ENCODE assay signal across 12 mouse cellular contexts in the genomic region with DNA sequence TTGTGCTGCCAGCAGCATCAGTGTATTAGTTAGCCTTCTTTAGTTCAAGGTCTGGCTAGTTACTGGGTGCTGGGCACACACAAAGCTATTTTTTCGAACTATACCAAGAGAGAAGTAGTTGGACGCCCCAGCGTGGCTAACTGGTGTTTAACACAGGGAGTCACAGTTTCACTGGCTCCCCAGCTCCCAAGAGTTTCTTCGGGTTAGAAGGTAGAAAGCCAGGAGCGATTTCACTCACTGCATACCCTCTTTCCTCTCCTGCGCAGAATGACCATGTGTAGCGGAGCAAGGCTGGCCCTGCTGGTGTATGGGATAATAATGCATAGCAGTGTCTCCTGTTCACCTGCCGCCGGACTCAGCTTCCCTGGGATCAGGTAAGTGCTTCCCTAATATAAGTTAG. TPM values are rescaled to one million over a fixed set of nuclear protein-coding genes. Genes with fewer than 3 reads are reported as not detected.
DNase-seq lines count a peak whose midpoint lies in the region; ATAC-seq and TF ChIP-seq lines count a peak whose summit lies in the region.
"Had no signal": no experiment of that assay in that cellular context is flagged by ENCODE, and none has a peak within 500 bp of the region (broad histone marks: within the 10 kb centered on the region; RNA-seq: fewer than 3 reads in every experiment).

No protein-coding gene starts in this region.

- H3K4me2 ChIP-seq in forebrain, postnatal 0 days (ENCODE audit: low read depth): peak overlapping the region; percentile 71

- H3K9ac ChIP-seq in forebrain, postnatal 0 days: peak overlapping the region; percentile 56; the same call in 1 of the 2 replicates
- H3K9ac ChIP-seq: limb, embryonic 15.5 days had no signal

- TF ChIP-seq CTCF in brain, embryonic 14.5 days (IDR thresholded peaks at IDR 0.05; ENCODE audit: borderline replicate concordance, extremely low read depth, insufficient read depth, insufficient read length): no peak
- no peak for TF ChIP-seq CTCF in forebrain, postnatal 0 days (IDR thresholded peaks at IDR 0.05; ENCODE audit: low read depth)

- H3K36me3 ChIP-seq in forebrain, postnatal 0 days (ENCODE audit: insufficient read depth): no peaks in the 10 kb centered on the region
- H3K36me3 ChIP-seq in midbrain, embryonic 10.5 days: no peaks in the 10 kb centered on the region
- H3K36me3 ChIP-seq: limb, embryonic 15.5 days had no signal

- peaks cover 15% of the 10 kb centered on the region; the same call in 1 of the 2 replicates for H3K4me1 ChIP-seq in forebrain, postnatal 0 days (ENCODE audit: insufficient read depth)
- peaks cover 50% of the 10 kb centered on the region for H3K4me1 ChIP-seq in midbrain, embryonic 10.5 days

- H3K4me3 ChIP-seq in forebrain, postnatal 0 days (ENCODE audit: low read depth, low read length): peak overlapping the region; percentile 42
- H3K4me3 ChIP-seq in midbrain, embryonic 10.5 days: peak overlapping the region; percentile 54

- peak; percentile 10 to 19 for DNase-seq in cerebellum, postnatal 10 days
- no peak for DNase-seq in cerebellum, adult 8-10 months
- DNase-seq in brain, embryonic 14.5 days (ENCODE audit: low read depth): peak; percentile 37
- peak; percentile 47 for DNase-seq in forebrain, postnatal 0 days
- peak; percentile 24 for DNase-seq in midbrain, embryonic 10.5 days (ENCODE audit: low spot score)
- no peak for DNase-seq in urinary bladder, postnatal 4 days (ENCODE audit: low spot score in 2 of 2)
- DNase-seq in heart, postnatal 4 days: no peak
- DNase-seq: lung, postnatal 14 days had no signal

- H3K9me3 ChIP-seq in forebrain, postnatal 0 days (ENCODE audit: low read length): no peaks in the 10 kb centered on the region
- H3K9me3 ChIP-seq in midbrain, embryonic 10.5 days (replicated peaks): no peaks in the 10 kb centered on the region
- H3K9me3 ChIP-seq: limb, embryonic 15.5 days had no signal

- WGBS in forebrain, postnatal 0 days: 2% methylated on average over 9 of the region's 9 CpGs
- WGBS in midbrain, embryonic 10.5 days: 3% methylated on average over 9 of the region's 9 CpGs

- no peak for TF ChIP-seq POLR2A in brain, embryonic 14.5 days (IDR thresholded peaks at IDR 0.05; ENCODE audit: borderline replicate concordance, extremely low read depth, insufficient read depth, insufficient read length, poor library complexity, severe bottlenecking)

- no peak for ATAC-seq in forebrain, postnatal 0 days
- ATAC-seq in erythroblast, adult 5-6 weeks (replicated peaks; ENCODE audit: low FRiP score, poor library complexity, severe bottlenecking): no peak

- peaks cover 41% of the 10 kb centered on the region for H3K27me3 ChIP-seq in forebrain, postnatal 0 days (ENCODE audit: insufficient read depth, low read length)
- peaks cover 78% of the 10 kb centered on the region for H3K27me3 ChIP-seq in midbrain, embryonic 10.5 days (ENCODE audit: low read depth, poor library complexity, severe bottlenecking)

- no peak overlapping the region for H3K27ac ChIP-seq in forebrain, postnatal 0 days (ENCODE audit: low read depth, low read length)
- H3K27ac ChIP-seq in midbrain, embryonic 10.5 days (replicated peaks): peak overlapping the region; percentile 55; the same call in 1 of the 2 replicates
- H3K27ac ChIP-seq: limb, embryonic 15.5 days had no signal

RNA-seq across cellular contexts. Expression of a gene that starts 0.9 kb away (rescaled TPM):
- polyA plus RNA-seq in brain, embryonic 14.5 days (2012; rRNA removed): 12.7 and 20.2 TPM in 2 replicates
- total RNA-seq in forebrain, postnatal 0 days (2014; rRNA removed): 16.7 and 31.7 TPM in 2 replicates
- polyA plus RNA-seq in forebrain, postnatal 0 days (2015; fragmentation: Nextera tagmentation; extraction: Ambion mirVana): 11.9 and 15.2 TPM in 2 replicates
- 2.9 and 8.8 TPM in 2 replicates for polyA plus RNA-seq in midbrain, embryonic 10.5 days (2016; fragmentation: Nextera tagmentation; extraction: Ambion mirVana)
- total RNA-seq in heart, postnatal 4 days (2021): not detected
- total RNA-seq in erythroblast, adult 5-6 weeks (2015; ENCODE audit: low replicate concordance): not detected in 2 replicates
- total RNA-seq in erythroblast, adult 5-6 weeks (2017; ENCODE audit: low replicate concordance): not detected in 2 replicates
- total RNA-seq: granulocyte monocyte progenitor cell, adult 5-6 weeks; neutrophil, adult 5-6 weeks had no signal

Comparison
In these comparisons a context has a peak if more than half of its experiments do, and no peak if none do; other contexts are left out.
1. DNase-seq: peak in cerebellum, postnatal 10 days (2 of 2), brain, embryonic 14.5 days (single experiment), forebrain, postnatal 0 days (single experiment) and midbrain, embryonic 10.5 days (single experiment); none in cerebellum, adult 8-10 months (single experiment), urinary bladder, postnatal 4 days (0 of 2) and heart, postnatal 4 days (single experiment).
2. RNA of a gene that starts 0.9 kb away (total RNA-seq): 16.7 to 31.7 TPM in forebrain, postnatal 0 days; not detected in heart, postnatal 4 days and not detected in erythroblast, adult 5-6 weeks; every median in the first group is over 10 times any median in the second.